31 mouse cellular contexts compared by ENCODE assay signal in genomic region chr2:103959574-103959973, GRCm38 (mm10). TPM values are rescaled to one million over a fixed set of nuclear protein-coding genes. Genes with fewer than 3 reads are reported as not detected.
DNase-seq lines count a peak whose midpoint lies in the region; ATAC-seq and TF ChIP-seq lines count a peak whose summit lies in the region.
"Had no signal": no experiment of that assay in that cellular context is flagged by ENCODE, and none has a peak within 500 bp of the region (broad histone marks: within the 10 kb centered on the region; RNA-seq: fewer than 3 reads in every experiment).

No protein-coding gene starts in this region.

- no peaks in the 10 kb centered on the region for H3K36me3 ChIP-seq in lung, embryonic 14.5 days (ENCODE audit: insufficient read depth)
- H3K36me3 ChIP-seq in erythroblast, embryonic 14.5 days (ENCODE audit: control insufficient read depth), result peaks cover 69% of the 10 kb centered on the region
- peaks cover 37% of the 10 kb centered on the region for H3K36me3 ChIP-seq in liver, embryonic 13.5 days
- H3K36me3 ChIP-seq: embryonic facial prominence, embryonic 12.5 days; forebrain, embryonic 12.5 days; hindbrain, embryonic 13.5 days; midbrain, embryonic 10.5 days; midbrain, embryonic 15.5 days; neural tube, embryonic 15.5 days had no signal

- no peak overlapping the region; the same call in 1 of the 2 replicates for H3K9ac ChIP-seq in lung, embryonic 14.5 days
- H3K9ac ChIP-seq in liver, embryonic 13.5 days, result peak overlapping the region; percentile 95
- H3K9ac ChIP-seq: embryonic facial prominence, embryonic 12.5 days; forebrain, embryonic 12.5 days; forebrain, postnatal 0 days; hindbrain, embryonic 13.5 days; midbrain, embryonic 15.5 days; neural tube, embryonic 15.5 days had no signal

- ATAC-seq in lung, embryonic 14.5 days (ENCODE audit: insufficient read depth), result no peak
- ATAC-seq in liver, embryonic 13.5 days (ENCODE audit: low read depth), result peak; percentile 47
- ATAC-seq: forebrain, postnatal 0 days; intestine, embryonic 16.5 days; lung, postnatal 0 days; midbrain, embryonic 15.5 days; Patski had no signal

- DNase-seq in lung, embryonic 14.5 days, result no peak
- DNase-seq in lung, postnatal 36 days, result no peak
- no peak for DNase-seq in liver, embryonic 13.5 days
- DNase-seq in gastrocnemius, postnatal 10 days, result no peak
- DNase-seq in adrenal gland, postnatal 36 days, result no peak
- no peak for DNase-seq in adrenal gland, adult 18-20 months (ENCODE audit: low spot score in 2 of 2)
- DNase-seq: adrenal gland, postnatal 25 days; cerebellum, adult 8-10 months; cerebellum, postnatal 36 days; forebrain, postnatal 0 days; gastrocnemius, postnatal 14 days; heart, postnatal 36 days; kidney, adult 8-10 months; kidney, postnatal 14 days; layer of hippocampus, adult 9-11 months; retina, postnatal 1 day; right cerebral cortex, postnatal 14 days; thymus, postnatal 14 days had no signal

- H3K4me3 ChIP-seq in lung, embryonic 14.5 days (ENCODE audit: low read depth, low read length), result peak overlapping the region; percentile 1; the same call in 1 of the 2 replicates
- peak overlapping the region; percentile 91 for H3K4me3 ChIP-seq in erythroblast, embryonic 14.5 days (replicated peaks)
- peak overlapping the region; percentile 74 for H3K4me3 ChIP-seq in liver, embryonic 13.5 days (replicated peaks)
- H3K4me3 ChIP-seq: embryonic facial prominence, embryonic 12.5 days; forebrain, embryonic 12.5 days; hindbrain, embryonic 13.5 days; midbrain, embryonic 10.5 days; midbrain, embryonic 15.5 days; neural tube, embryonic 15.5 days had no signal

- H3K4me1 ChIP-seq in lung, embryonic 14.5 days (ENCODE audit: insufficient read depth), result no peaks in the 10 kb centered on the region
- peaks cover 86% of the 10 kb centered on the region for H3K4me1 ChIP-seq in erythroblast, embryonic 14.5 days (ENCODE audit: control insufficient read depth)
- H3K4me1 ChIP-seq in liver, embryonic 13.5 days (replicated peaks), result peaks cover 68% of the 10 kb centered on the region
- H3K4me1 ChIP-seq: embryonic facial prominence, embryonic 12.5 days; forebrain, embryonic 12.5 days; hindbrain, embryonic 13.5 days; midbrain, embryonic 10.5 days; midbrain, embryonic 15.5 days; neural tube, embryonic 15.5 days had no signal

- no peaks in the 10 kb centered on the region for H3K27me3 ChIP-seq in lung, embryonic 14.5 days (ENCODE audit: insufficient read depth, low read length)
- no peaks in the 10 kb centered on the region for H3K27me3 ChIP-seq in erythroblast, embryonic 14.5 days (ENCODE audit: control insufficient read depth)
- no peaks in the 10 kb centered on the region for H3K27me3 ChIP-seq in liver, embryonic 13.5 days
- H3K27me3 ChIP-seq: embryonic facial prominence, embryonic 12.5 days; forebrain, embryonic 12.5 days; hindbrain, embryonic 13.5 days; midbrain, embryonic 15.5 days; neural tube, embryonic 15.5 days had no signal

- no peak for TF ChIP-seq CTCF in lung, embryonic 14.5 days (IDR thresholded peaks at IDR 0.05; ENCODE audit: low read depth)

- H3K27ac ChIP-seq in lung, embryonic 14.5 days (ENCODE audit: low read depth), result no peak overlapping the region
- H3K27ac ChIP-seq in liver, embryonic 13.5 days, result peak overlapping the region; percentile 98
- H3K27ac ChIP-seq: embryonic facial prominence, embryonic 12.5 days; forebrain, embryonic 12.5 days; hindbrain, embryonic 13.5 days; macrophage; midbrain, embryonic 10.5 days; midbrain, embryonic 15.5 days; neural tube, embryonic 15.5 days had no signal

- H3K4me2 ChIP-seq in lung, embryonic 14.5 days, result no peak overlapping the region
- peak overlapping the region; percentile 80 for H3K4me2 ChIP-seq in liver, embryonic 13.5 days
- H3K4me2 ChIP-seq: embryonic facial prominence, embryonic 12.5 days; forebrain, embryonic 12.5 days; heart, embryonic 11.5 days; hindbrain, embryonic 13.5 days; midbrain, embryonic 15.5 days; neural tube, embryonic 15.5 days had no signal

- 94% methylated on average over 6 of the region's 6 CpGs for WGBS in lung, embryonic 14.5 days
- 42% methylated on average over 6 of the region's 6 CpGs for WGBS in liver, embryonic 13.5 days (ENCODE audit: insufficient replicate concordance)

- no peaks in the 10 kb centered on the region for H3K9me3 ChIP-seq in lung, embryonic 14.5 days (ENCODE audit: low read depth, low read length)
- H3K9me3 ChIP-seq in erythroblast, embryonic 14.5 days (ENCODE audit: control insufficient read depth, low read length), result no peaks in the 10 kb centered on the region
- H3K9me3 ChIP-seq in liver, embryonic 13.5 days (replicated peaks), result no peaks in the 10 kb centered on the region
- H3K9me3 ChIP-seq: embryonic facial prominence, embryonic 12.5 days; forebrain, embryonic 12.5 days; G1E; hindbrain, embryonic 13.5 days; midbrain, embryonic 10.5 days; midbrain, embryonic 15.5 days; neural tube, embryonic 15.5 days had no signal

RNA-seq across cellular contexts. Expression of gene Lmo2, which starts 1.8 kb away (rescaled TPM):
- polyA plus RNA-seq in lung, embryonic 14.5 days (2014; fragmentation: Nextera tagmentation; extraction: Ambion mirVana), result 44.0 and 44.5 TPM in 2 replicates
- polyA plus RNA-seq in erythroblast, embryonic 14.5 days (2012), result 141 and 161 TPM in 2 replicates
- polyA plus RNA-seq in liver, embryonic 13.5 days (2015; fragmentation: Nextera tagmentation; extraction: Ambion mirVana), result 156 and 167 TPM in 2 replicates
- 10 to 100 TPM; 11.9 to 14.1 TPM for total RNA-seq in gastrocnemius, postnatal 10 days (2021)
- 10 to 100 TPM; 27.9 to 32.2 TPM for total RNA-seq in adrenal gland, postnatal 36 days (2021)
- total RNA-seq in adrenal gland, adult 18-20 months (2021), result 10 to 100 TPM; 22.7 to 29.7 TPM

Comparison
In these comparisons a context has a peak if more than half of its experiments do, and no peak if none do; other contexts are left out.
1. H3K4me3 ChIP-seq: peak in every context shown above with its lines; median percentile 91 in erythroblast, embryonic 14.5 days; 74 in liver, embryonic 13.5 days; 1 in lung, embryonic 14.5 days.